Mouse (Mus musculus) spleen, adult 10 weeks (tissue): ENCODE measurements around the gene Hist1h4k. TPM values are rescaled to one million over a fixed set of nuclear protein-coding genes. Genes with fewer than 3 reads are reported as not detected.

Experiments used
- polyA plus RNA-seq: library from polyadenylated mRNA; stranded (reverse); fragments of 350-450 nt; fragmentation: Illumina TruSeq; extraction: RNeasy Lipid Tissue Mini Kit (QIAGEN cat#74804); gene quantifications from one replicate; pipeline ENCODE4 v1.2.3, GENCODE M21; 2015; ENCODE audit warnings: low replicate concordance; ENCODE audit not compliant: insufficient read depth

Gene Hist1h4k
- polyA plus RNA-seq = not detected

DNA sequence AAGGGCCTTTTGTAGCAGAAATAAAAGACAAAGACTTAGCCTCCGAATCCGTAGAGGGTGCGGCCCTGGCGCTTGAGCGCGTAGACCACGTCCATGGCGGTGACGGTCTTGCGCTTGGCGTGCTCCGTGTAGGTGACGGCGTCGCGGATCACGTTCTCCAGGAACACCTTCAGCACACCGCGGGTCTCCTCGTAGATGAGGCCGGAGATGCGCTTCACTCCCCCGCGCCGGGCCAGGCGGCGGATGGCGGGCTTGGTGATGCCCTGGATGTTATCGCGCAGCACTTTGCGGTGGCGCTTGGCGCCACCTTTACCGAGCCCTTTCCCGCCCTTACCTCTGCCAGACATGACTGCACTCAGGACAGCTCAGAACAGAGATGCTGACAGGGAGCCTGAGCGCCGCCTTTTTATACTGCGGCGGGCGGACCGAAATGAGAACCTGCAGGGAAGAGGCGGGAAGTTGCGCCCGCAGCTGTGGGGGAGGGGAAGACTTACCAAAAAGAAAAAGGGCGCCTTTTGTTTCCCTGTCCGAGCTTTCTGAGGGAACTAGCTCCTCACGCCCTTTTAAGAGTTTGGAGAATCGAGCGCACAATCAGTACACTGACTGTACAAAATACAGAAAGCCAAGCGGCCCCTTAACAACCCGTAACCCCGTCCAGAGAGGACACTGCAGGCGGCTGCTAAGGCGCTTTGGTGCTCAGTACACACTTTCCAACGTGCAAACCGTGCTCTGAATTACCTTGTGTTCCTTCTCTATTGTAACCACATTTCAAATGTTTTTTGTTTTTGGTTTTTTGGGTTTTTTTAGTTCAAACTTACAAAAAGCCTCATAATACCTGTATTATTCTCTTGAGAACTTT lies at the start of gene Hist1h4k:
Gene Hist1h4k, minus strand, starts transcription at position 347 of the 859 bp plus-strand sequence.

GRCm38 (mm10) chr13:21786899-21787629 lies 36.8 kb upstream of the Hist1h4k start, which contains the start of the genes Hist1h2an and Hist1h2bp:
Hist1h2an (minus strand) TSS chr13:21787218.
Hist1h2bp (plus strand) TSS chr13:21787461.

DNA sequence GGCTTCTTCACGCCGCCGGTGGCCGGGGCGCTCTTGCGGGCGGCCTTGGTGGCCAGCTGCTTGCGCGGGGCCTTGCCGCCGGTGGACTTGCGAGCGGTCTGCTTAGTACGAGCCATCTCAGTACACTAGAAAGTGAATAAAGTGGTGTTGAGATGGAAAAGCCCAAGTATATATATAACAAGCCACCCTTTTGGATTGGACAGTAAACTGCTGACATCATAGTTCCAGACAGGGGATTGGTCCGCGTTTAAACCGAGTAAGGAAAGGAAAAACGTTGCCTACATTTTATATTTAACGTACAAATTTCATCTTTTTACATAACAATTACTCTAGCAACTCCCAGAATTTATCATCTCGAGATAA lies 32.9 kb upstream of the Hist1h4k start, which contains the start of gene Hist1h3i:
Gene Hist1h3i, minus strand, starts transcription at position 116 of the 363 bp plus-strand sequence.

DNA sequence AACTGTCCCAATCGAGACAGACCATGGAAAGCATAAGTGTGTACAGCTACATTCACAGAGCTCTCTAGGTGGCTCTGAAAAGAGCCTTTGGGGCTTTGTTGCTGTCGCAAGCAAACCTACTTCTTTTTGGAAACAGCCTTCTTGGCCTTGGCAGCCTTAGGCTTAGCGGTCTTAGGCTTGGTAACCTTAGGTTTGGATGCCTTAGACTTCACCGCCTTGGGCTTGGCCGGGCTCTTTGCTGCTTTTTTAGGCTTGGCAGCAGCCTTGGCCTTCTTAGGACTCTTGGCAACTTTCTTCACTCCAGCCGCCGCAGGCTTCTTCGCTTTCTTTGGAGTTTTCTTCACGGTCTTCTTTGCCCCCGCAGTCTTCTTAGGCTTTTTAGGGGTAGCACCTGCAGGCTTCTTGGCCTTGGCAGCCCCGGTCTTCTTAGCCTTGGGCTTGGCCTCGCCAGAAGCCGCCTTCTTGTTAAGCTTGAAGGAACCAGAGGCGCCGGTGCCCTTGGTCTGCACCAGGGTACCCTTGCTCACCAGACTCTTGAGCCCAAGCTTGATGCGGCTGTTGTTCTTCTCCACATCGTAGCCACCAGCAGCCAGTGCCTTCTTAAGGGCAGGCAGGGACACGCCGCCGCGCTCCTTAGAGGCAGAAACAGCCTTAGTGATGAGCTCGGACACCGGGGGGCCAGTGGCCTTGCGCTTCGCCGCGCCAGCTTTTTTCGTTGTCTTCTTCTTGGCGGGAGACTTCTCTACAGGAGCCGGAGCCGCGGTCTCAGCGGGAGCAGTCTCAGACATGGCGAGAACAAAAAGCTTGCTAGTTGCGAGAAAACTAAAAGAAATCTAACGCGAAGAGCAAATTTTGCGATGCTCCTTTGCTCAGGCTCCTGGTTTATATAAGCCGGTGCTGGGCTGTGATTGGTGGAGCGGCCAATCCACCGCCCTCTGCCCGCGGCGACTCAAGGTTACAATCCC lies 29.7 kb upstream of the Hist1h4k start, which contains the start of gene Hist1h1b:
Gene Hist1h1b, minus strand, starts transcription at position 859 of the 965 bp plus-strand sequence.

DNA sequence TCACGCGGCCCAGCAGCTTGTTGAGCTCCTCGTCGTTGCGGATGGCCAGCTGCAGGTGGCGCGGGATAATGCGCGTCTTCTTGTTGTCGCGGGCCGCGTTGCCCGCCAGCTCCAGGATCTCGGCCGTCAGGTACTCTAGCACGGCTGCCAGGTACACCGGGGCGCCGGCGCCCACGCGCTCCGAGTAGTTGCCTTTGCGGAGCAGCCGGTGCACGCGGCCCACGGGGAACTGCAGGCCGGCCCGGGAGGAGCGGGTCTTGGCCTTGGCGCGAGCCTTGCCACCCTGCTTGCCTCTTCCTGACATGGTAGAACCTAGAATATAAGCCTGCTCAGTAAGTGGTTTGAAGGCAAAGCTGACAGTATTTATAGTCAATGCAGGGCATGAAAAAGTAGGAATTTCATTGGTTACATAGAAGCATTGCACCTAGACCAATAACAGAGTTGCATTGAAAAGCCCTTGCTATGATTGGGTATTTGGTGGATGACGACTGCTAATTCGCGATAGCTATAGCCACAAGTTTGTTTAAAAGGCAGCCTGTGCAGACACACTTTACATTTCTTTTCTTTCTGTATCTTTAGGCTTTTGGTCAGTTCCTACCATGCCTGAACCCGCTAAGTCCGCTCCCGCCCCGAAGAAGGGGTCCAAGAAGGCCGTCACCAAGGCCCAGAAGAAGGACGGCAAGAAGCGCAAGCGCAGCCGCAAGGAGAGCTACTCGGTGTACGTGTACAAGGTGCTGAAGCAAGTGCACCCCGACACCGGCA lies 3.4 kb upstream of the Hist1h4k start, which contains the start of the genes Hist1h2ak and Hist1h2bn:
Gene Hist1h2ak, minus strand, starts transcription at position 304 of the 762 bp plus-strand sequence.
Gene Hist1h2bn, plus strand, starts transcription at position 600 of the 762 bp plus-strand sequence.

GRCm38 (mm10) chr13:21734906-21735767 lies 15.2 kb downstream of the Hist1h4k start, which contains the start of gene Hist1h4j:
Hist1h4j (plus strand) TSS chr13:21735064.

GRCm38 (mm10) chr13:21721757-21722372 lies 28.4 kb downstream of the Hist1h4k start, which contains the start of gene Hist1h2bm:
Hist1h2bm (plus strand) TSS chr13:21722044.

DNA sequence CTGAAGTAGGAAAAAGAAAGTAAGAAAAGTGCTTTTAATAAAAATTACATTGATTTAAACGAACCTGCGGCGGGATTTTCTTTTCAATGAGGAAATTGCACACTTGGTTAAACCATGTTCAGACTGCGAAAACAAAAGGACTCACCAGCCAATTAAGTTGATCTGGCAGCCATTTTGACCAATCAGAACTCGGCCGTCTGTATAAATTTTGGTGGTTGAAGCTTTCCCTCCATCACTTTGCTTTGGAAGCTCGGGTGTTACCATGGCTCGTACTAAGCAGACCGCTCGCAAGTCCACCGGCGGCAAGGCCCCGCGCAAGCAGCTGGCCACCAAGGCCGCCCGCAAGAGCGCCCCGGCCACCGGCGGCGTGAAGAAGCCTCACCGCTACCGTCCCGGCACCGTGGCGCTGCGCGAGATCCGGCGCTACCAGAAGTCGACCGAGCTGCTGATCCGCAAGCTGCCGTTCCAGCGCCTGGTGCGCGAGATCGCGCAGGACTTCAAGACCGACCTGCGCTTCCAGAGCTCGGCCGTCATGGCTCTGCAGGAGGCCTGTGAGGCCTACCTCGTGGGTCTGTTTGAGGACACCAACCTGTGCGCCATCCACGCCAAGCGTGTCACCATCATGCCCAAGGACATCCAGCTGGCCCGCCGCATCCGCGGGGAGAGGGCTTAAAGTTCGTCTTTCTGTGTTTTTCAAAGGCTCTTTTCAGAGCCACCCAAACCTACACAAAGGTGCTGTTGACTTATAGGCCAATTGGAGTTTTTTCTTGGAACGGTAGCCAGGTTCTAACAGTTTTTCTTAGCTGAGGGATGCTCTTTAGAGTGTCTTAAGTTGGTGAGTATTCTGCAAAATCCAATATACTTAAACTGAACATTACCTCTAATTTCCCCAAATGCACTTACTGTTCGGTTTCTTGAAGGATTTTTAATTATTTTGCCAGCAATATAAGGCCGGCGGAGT lies 32.6 kb downstream of the Hist1h4k start, which contains the start of gene Hist1h3h:
Gene Hist1h3h, plus strand, starts transcription at position 263 of the 961 bp plus-strand sequence.

GRCm38 (mm10) chr13:21715864-21716539 lies 34.3 kb downstream of the Hist1h4k start, which contains the start of the genes Hist1h2bl and Hist1h2ai:
Hist1h2bl (minus strand) TSS chr13:21716143.
Hist1h2ai (plus strand) TSS chr13:21716422.

Other genes starting within 250 kb of the Hist1h4k start
- gene Gm11273, start 249.1 kb downstream of the Hist1h4k start, polyA plus RNA-seq = 1.8 TPM
- gene Zkscan8, start 219.4 kb downstream of the Hist1h4k start, polyA plus RNA-seq = 19.1 TPM
- gene Olfr1366, start 207.7 kb downstream of the Hist1h4k start, polyA plus RNA-seq = not detected
- not detected for gene Olfr1535, start 190.6 kb downstream of the Hist1h4k start, polyA plus RNA-seq
- not detected for gene Olfr1364, start 168.7 kb downstream of the Hist1h4k start, polyA plus RNA-seq
- gene Olfr1362, start 136.5 kb downstream of the Hist1h4k start, polyA plus RNA-seq = not detected
- gene Olfr11, start 108.0 kb downstream of the Hist1h4k start, polyA plus RNA-seq = not detected
- gene Olfr1361, start 87.1 kb downstream of the Hist1h4k start, polyA plus RNA-seq = not detected
- not detected for gene Olfr1360, start 73.1 kb downstream of the Hist1h4k start, polyA plus RNA-seq
- not detected for gene Olfr1359, start 52.4 kb downstream of the Hist1h4k start, polyA plus RNA-seq
- not detected for gene Hist1h2bl, start 34.4 kb downstream of the Hist1h4k start, polyA plus RNA-seq
- gene Hist1h2ai, start 34.1 kb downstream of the Hist1h4k start, polyA plus RNA-seq = not detected
- not detected for gene Hist1h3h, start 32.8 kb downstream of the Hist1h4k start, polyA plus RNA-seq
- gene Hist1h2bm, start 28.5 kb downstream of the Hist1h4k start, polyA plus RNA-seq = not detected
- not detected for gene Hist1h4j, start 15.4 kb downstream of the Hist1h4k start, polyA plus RNA-seq
- not detected for gene Hist1h2ak, start 3.3 kb upstream of the Hist1h4k start, polyA plus RNA-seq
- gene Hist1h2bn, start 3.6 kb upstream of the Hist1h4k start, polyA plus RNA-seq = not detected
- gene Hist1h1b, start 30.1 kb upstream of the Hist1h4k start, polyA plus RNA-seq = not detected
- not detected for gene Hist1h3i, start 32.9 kb upstream of the Hist1h4k start, polyA plus RNA-seq
- gene Hist1h2an, start 36.7 kb upstream of the Hist1h4k start, polyA plus RNA-seq = not detected
- gene Hist1h2bp, start 37.0 kb upstream of the Hist1h4k start, polyA plus RNA-seq = not detected
- gene Hist1h2bq, start 59.7 kb upstream of the Hist1h4k start, polyA plus RNA-seq = 1.1 TPM
- not detected for gene Hist1h2ao, start 60.0 kb upstream of the Hist1h4k start, polyA plus RNA-seq
- gene Hist1h4m, start 61.2 kb upstream of the Hist1h4k start, polyA plus RNA-seq = not detected
- gene Hist1h4n, start 81.7 kb upstream of the Hist1h4k start, polyA plus RNA-seq = not detected
- gene Hist1h2ap, start 83.0 kb upstream of the Hist1h4k start, polyA plus RNA-seq = not detected
- 0.81 TPM for gene Hist1h2br, start 83.2 kb upstream of the Hist1h4k start, polyA plus RNA-seq
- gene Zfp184, start 194.6 kb upstream of the Hist1h4k start, polyA plus RNA-seq = 1.2 TPM
- gene Pom121l2, start 230.7 kb upstream of the Hist1h4k start, polyA plus RNA-seq = not detected